Mouse (Mus musculus): ENCODE data around the gene Vmn2r32. TPM values are rescaled to one million over a fixed set of nuclear protein-coding genes. Genes with fewer than 3 reads are reported as not detected.
"Not testable (repeated sequence)": the region's sequence is repeated elsewhere in the genome, so short reads cannot be mapped to it uniquely, and the experiment has no call there.

Vmn2r32 gene
- not detected in 2 replicates for polyA plus RNA-seq (2015; fragmentation: Nextera tagmentation; extraction: Ambion mirVana)

- not testable (repeated sequence) for H3K9ac ChIP-seq; H3K27ac ChIP-seq (replicated peaks); H3K36me3 ChIP-seq; ATAC-seq (ENCODE audit: insufficient number of reproducible peaks, low FRiP score, low TSS enrichment, low read depth); H3K4me3 ChIP-seq (replicated peaks); H3K4me1 ChIP-seq; H3K9me3 ChIP-seq (replicated peaks); H3K27me3 ChIP-seq; H3K4me2 ChIP-seq (replicated peaks)
- WGBS: 54% methylated on average over 2 of the region's 2 CpGs
These were observed at the start of gene Vmn2r32 for GRCm38 (mm10) chr7:7479918-7480317. Vmn2r32 (minus strand) TSS chr7:7480018.

Other genes starting within 250 kb of the Vmn2r32 start
- gene Vmn2r29, start 232.7 kb downstream of the Vmn2r32 start, polyA plus RNA-seq (2015; fragmentation: Nextera tagmentation; extraction: Ambion mirVana): 1.1 and 1.2 TPM in 2 replicates
- gene Gm45844, start 201.7 kb downstream of the Vmn2r32 start, polyA plus RNA-seq (2015; fragmentation: Nextera tagmentation; extraction: Ambion mirVana): 5.0 and 6.0 TPM in 2 replicates
- gene Clcn4, start 179.2 kb downstream of the Vmn2r32 start, polyA plus RNA-seq (2015; fragmentation: Nextera tagmentation; extraction: Ambion mirVana): 57.0 and 57.1 TPM in 2 replicates
- not detected in 2 replicates for gene Vmn2r30, start 142.4 kb downstream of the Vmn2r32 start, polyA plus RNA-seq (2015; fragmentation: Nextera tagmentation; extraction: Ambion mirVana)
- not detected in 2 replicates for gene Gm45783, start 105.4 kb downstream of the Vmn2r32 start, polyA plus RNA-seq (2015; fragmentation: Nextera tagmentation; extraction: Ambion mirVana)
- not detected in 2 replicates for gene Vmn2r31, start 80.3 kb downstream of the Vmn2r32 start, polyA plus RNA-seq (2015; fragmentation: Nextera tagmentation; extraction: Ambion mirVana)
- gene Vmn2r33, start 86.8 kb upstream of the Vmn2r32 start, polyA plus RNA-seq (2015; fragmentation: Nextera tagmentation; extraction: Ambion mirVana): not detected in 2 replicates
- not detected in 2 replicates for gene Vmn2r34, start 209.5 kb upstream of the Vmn2r32 start, polyA plus RNA-seq (2015; fragmentation: Nextera tagmentation; extraction: Ambion mirVana)